Mouse (Mus musculus) kidney, adult 2 months (tissue): Measurements from ENCODE around the gene Apoc3. TPM values are rescaled to one million over a fixed set of nuclear protein-coding genes. Genes with fewer than 3 reads are reported as not detected.

Source experiments
- DNase-seq: peaks from one replicate; pipeline ENCODE4 v3.0.0; 2021
- H3K27ac ChIP-seq: fragments of 200-500 bp; 2 replicates; pipeline ENCODE4 v1.5.1; 2012; ENCODE audit warnings: low read depth, low read length, control low read depth, inconsistent platforms; ENCODE audit not compliant: insufficient read depth
- H3K27me3 ChIP-seq: fragments of 200-500 bp; replicated peaks from 2 replicates; pipeline ENCODE4 v1.6.1; 2012; ENCODE audit warnings: mild to moderate bottlenecking, moderate library complexity, low read length, inconsistent platforms; ENCODE audit not compliant: control insufficient read depth, insufficient read depth
- H3K36me3 ChIP-seq: fragments of 200-500 bp; 2 replicates; pipeline ENCODE4 v1.6.1; 2012; ENCODE audit warnings: mild to moderate bottlenecking, moderate library complexity, low read length, inconsistent platforms; ENCODE audit not compliant: control insufficient read depth, insufficient read depth
- H3K4me1 ChIP-seq: fragments of 200-500 bp; 2 replicates; pipeline ENCODE4 v1.6.1; 2011; ENCODE audit warnings: low read length; ENCODE audit not compliant: control insufficient read depth, insufficient read depth
- H3K4me3 ChIP-seq: fragments of 200-500 bp; 2 replicates; pipeline ENCODE4 v1.5.1; 2011; ENCODE audit warnings: mild to moderate bottlenecking, low read depth, low read length, control low read depth; ENCODE audit not compliant: insufficient read depth
- CTCF ChIP-seq: fragments of 200-500 bp; conservative IDR thresholded peaks from 2 replicates; pipeline ENCODE4 v1.5.1; 2011; ENCODE audit warnings: low read depth, mild to moderate bottlenecking, control low read depth, low read length, moderate library complexity, mixed read lengths; ENCODE audit not compliant: insufficient read depth, insufficient read length
- POLR2A ChIP-seq: fragments of 200-500 bp; IDR thresholded peaks from one replicate; pipeline ENCODE4 v1.6.1; 2011; ENCODE audit warnings: low read depth, low read length, control low read depth
- WGBS: fragments of 180-500 bp; shearing (Covaris S2); methylation state at CpG from one replicate; pipeline ENCODE4 v1.1.7; 2018; 5-methylcytosine and 5-hydroxymethylcytosine counted together
- polyA plus RNA-seq: library from polyadenylated mRNA; depleted of rRNA; stranded (reverse); fragments of >200 nt; gene quantifications from 2 replicates; pipeline ENCODE4 v1.2.3, GENCODE M21; 2012

Gene Apoc3
- polyA plus RNA-seq, 1 experiment: 39.2 TPM

GRCm38 (mm10) chr9:46230450-46230975, 4.9 kb downstream of the Apoc3 start:
- H3K36me3 ChIP-seq: no peaks in the 10 kb centered on the region
- no peak for DNase-seq
- H3K4me1 ChIP-seq: 0 out of 2 replicates have a peak, but pooled peaks cover 2% of the 10 kb centered on the region
- H3K27ac ChIP-seq: no peak overlapping the region
- WGBS: 33% methylated on average over 13 of the region's 13 CpGs
- H3K27me3 ChIP-seq: no peaks in the 10 kb centered on the region
- peak overlapping the region; percentile 30 for H3K4me3 ChIP-seq
- no peak for TF ChIP-seq POLR2A
- no peak; the same call in 1 of the 2 replicates for TF ChIP-seq CTCF

- 15% methylated on average over 37 of the region's 37 CpGs for WGBS
- TF ChIP-seq CTCF (peak; percentile 78), POLR2A (no peak)
These were observed 5.6 kb downstream of the Apoc3 start for GRCm38 (mm10) chr9:46229573-46230449.

GRCm38 (mm10) chr9:46228491-46228890, 6.9 kb downstream of the Apoc3 start, which contains the start of gene Apoa1:
Gene Apoa1, plus strand, starts transcription at chr9:46228580.
- Histone ChIP-seq H3K4me3 (no peak within 1 kb of the TSS), H3K27ac (no peak within 1 kb of the TSS), H3K4me1 (peaks cover 2% of the 10 kb centered on the region), H3K27me3 (no peaks in the 10 kb centered on the region), H3K36me3 (no peaks in the 10 kb centered on the region)
- DNase-seq: no peak
- TF ChIP-seq POLR2A (no peak), CTCF (no peak; the same call in 1 of the 2 replicates)
- WGBS: 49% methylated on average over 9 of the region's 9 CpGs

More at GRCm38 (mm10) chr9:46229573-46230449, 5.6 kb downstream of the Apoc3 start:
- H3K4me1 ChIP-seq: no peaks in the 10 kb centered on the region
- no peak overlapping the region for H3K27ac ChIP-seq
- H3K4me3 ChIP-seq: peak overlapping the region; percentile 30
- DNase-seq: peak; percentile 93
- H3K36me3 ChIP-seq: no peaks in the 10 kb centered on the region
- no peaks in the 10 kb centered on the region for H3K27me3 ChIP-seq

- 85% methylated on average over 3 of the region's 3 CpGs for WGBS
- DNase-seq: no peak
- TF ChIP-seq CTCF (no peak), POLR2A (no peak)
- Histone ChIP-seq H3K36me3 (no peaks in the 10 kb centered on the region), H3K4me3 (no peak overlapping the region), H3K4me1 (peaks cover 5% of the 10 kb centered on the region), H3K27ac (no peak overlapping the region), H3K27me3 (no peaks in the 10 kb centered on the region)
These were observed 8.3 kb downstream of the Apoc3 start for GRCm38 (mm10) chr9:46227064-46227614.

GRCm38 (mm10) chr9:46224945-46225660, 10.3 kb downstream of the Apoc3 start:
- Histone ChIP-seq H3K4me1 (peaks cover 5% of the 10 kb centered on the region), H3K27me3 (no peaks in the 10 kb centered on the region), H3K36me3 (peaks cover 5% of the 10 kb centered on the region), H3K27ac (no peak overlapping the region), H3K4me3 (no peak overlapping the region)
- TF ChIP-seq CTCF (no peak), POLR2A (no peak)
- WGBS: 60% methylated on average over 5 of the region's 5 CpGs
- peak; percentile 66 for DNase-seq

GRCm38 (mm10) chr9:46224101-46224500, 11.3 kb downstream of the Apoc3 start:
- Histone ChIP-seq H3K36me3 (peaks cover 5% of the 10 kb centered on the region), H3K4me3 (no peak overlapping the region), H3K4me1 (peaks cover 5% of the 10 kb centered on the region), H3K27me3 (no peaks in the 10 kb centered on the region), H3K27ac (no peak overlapping the region)
- no peak for TF ChIP-seq POLR2A
- peak; percentile 52 for DNase-seq
- 44% methylated on average over 3 of the region's 3 CpGs for WGBS
